Mouse (Mus musculus) intestine, embryonic 14.5 days (tissue): ENCODE measurements at regions not wholly inside any gene's neighbourhood (a gene's known extent, or its start where the extent isn't known, plus 50 kb on each side); places are given as distances from the start of the nearest gene placed in this dataset.

Source experiments
- ATAC-seq: fragments of 200-750 bp; cut with Nextera tagmentation; replicated peaks from 2 replicates; pipeline ENCODE4 v1.8.0; 2017; ENCODE audit warnings: low read depth, moderate number of reproducible peaks, moderate TSS enrichment, moderate library complexity; ENCODE audit not compliant: low FRiP score, low TSS enrichment
- DNase-seq: peaks from one replicate; pipeline ENCODE4 v3.0.0-alpha.2; 2018; ENCODE audit warnings: low spot score
- H3K27ac ChIP-seq: fragments of 300-500 bp; sonication (generic); 2 replicates; pipeline ENCODE4 v1.5.1; 2014; ENCODE audit warnings: low read depth, mild to moderate bottlenecking, control low read depth
- H3K27me3 ChIP-seq: fragments of 300-500 bp; sonication (generic); replicated peaks from 2 replicates; pipeline ENCODE4 v1.6.1; 2014; ENCODE audit warnings: low read length, control low read depth; ENCODE audit not compliant: control insufficient read depth, insufficient read depth
- H3K36me3 ChIP-seq: fragments of 300-500 bp; sonication (generic); 2 replicates; pipeline ENCODE4 v1.6.1; 2014; ENCODE audit warnings: low read length, control low read depth; ENCODE audit not compliant: control insufficient read depth, insufficient read depth
- H3K4me1 ChIP-seq: fragments of 300-500 bp; sonication (generic); replicated peaks from 2 replicates; pipeline ENCODE4 v1.6.1; 2014; ENCODE audit warnings: low read length, control low read depth, mixed read lengths; ENCODE audit not compliant: control insufficient read depth, insufficient read depth
- H3K4me2 ChIP-seq: fragments of 300-500 bp; sonication (generic); 2 replicates; pipeline ENCODE4 v1.6.1; 2014; ENCODE audit warnings: low read length
- H3K4me3 ChIP-seq: fragments of 300-500 bp; sonication (generic); 2 replicates; pipeline ENCODE4 v1.5.1; 2014; ENCODE audit warnings: low read depth, low read length, control low read depth, mixed read lengths
- H3K9ac ChIP-seq: fragments of 300-500 bp; sonication (generic); 2 replicates; pipeline ENCODE4 v1.6.1; 2014; ENCODE audit warnings: mild to moderate bottlenecking, low read length
- H3K9me3 ChIP-seq: fragments of 300-500 bp; sonication (generic); 2 replicates; pipeline ENCODE4 v1.6.1; 2016; ENCODE audit warnings: low read length, control low read depth; ENCODE audit not compliant: control insufficient read depth
- WGBS: fragments of 180-500 bp; shearing (Covaris S2); extraction: QIAGEN DNeasy Blood & Tissue Kit; methylation state at CpG from one replicate; pipeline ENCODE4 v1.1.7; 2014; 5-methylcytosine and 5-hydroxymethylcytosine counted together

DNA sequence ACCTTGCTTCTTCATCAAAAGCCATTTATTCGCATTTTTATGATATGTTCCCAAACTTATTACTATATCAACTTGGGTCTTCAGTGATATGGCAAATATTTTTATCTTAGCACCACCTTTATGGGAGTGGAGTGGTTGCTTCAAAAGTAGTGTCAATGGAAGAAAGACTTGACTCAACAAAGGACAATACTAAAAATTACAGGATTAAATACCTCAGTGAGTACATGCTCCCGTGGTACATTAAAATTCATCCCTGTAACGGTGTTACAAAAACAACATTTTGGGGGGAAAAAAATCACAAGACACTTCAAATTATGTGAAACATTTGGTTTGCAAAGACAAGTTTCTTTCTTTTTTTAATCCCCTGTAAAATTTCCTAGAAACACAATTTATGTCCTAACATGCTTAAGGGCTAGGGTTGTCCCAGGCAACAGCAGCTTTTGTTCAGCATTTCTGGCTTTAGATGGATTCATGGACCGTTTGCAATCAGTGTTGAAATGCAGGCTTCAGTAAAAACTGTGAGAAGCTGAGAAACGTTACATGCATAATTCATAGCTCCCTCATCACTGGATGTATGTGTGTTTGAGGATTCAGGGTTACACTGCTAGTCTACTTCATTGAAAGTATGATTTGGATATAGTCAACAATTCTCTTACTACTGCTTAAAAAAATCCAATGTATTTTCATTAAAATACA lies 700.8 kb upstream of the Tenm2 start:
- no peak overlapping the region for H3K9ac ChIP-seq
- H3K4me1 ChIP-seq: no peaks in the 10 kb centered on the region
- no peak overlapping the region for H3K27ac ChIP-seq
- WGBS: 79% methylated on average over 5 of the region's 5 CpGs
- H3K4me3 ChIP-seq: no peak overlapping the region
- H3K27me3 ChIP-seq: no peaks in the 10 kb centered on the region
- no peak for DNase-seq
- H3K9me3 ChIP-seq: no peaks in the 10 kb centered on the region
- H3K36me3 ChIP-seq: no peaks in the 10 kb centered on the region
- H3K4me2 ChIP-seq: no peak overlapping the region
- ATAC-seq: no peak

GRCm38 (mm10) chr11:37913161-37913560 lies 677.4 kb upstream of the Tenm2 start:
- H3K4me2 ChIP-seq: no peak overlapping the region
- H3K27me3 ChIP-seq: no peaks in the 10 kb centered on the region
- no peaks in the 10 kb centered on the region for H3K36me3 ChIP-seq
- no peak overlapping the region for H3K4me3 ChIP-seq
- no peak for DNase-seq
- H3K4me1 ChIP-seq: 0 out of 2 replicates have a peak, but pooled peaks cover 4% of the 10 kb centered on the region
- H3K27ac ChIP-seq: no peak overlapping the region
- WGBS: 62% methylated on average over 2 of the region's 2 CpGs
- H3K9me3 ChIP-seq: no peaks in the 10 kb centered on the region
- no peak overlapping the region for H3K9ac ChIP-seq
- ATAC-seq: no peak

- H3K4me3 ChIP-seq: no peak overlapping the region
- ATAC-seq: no peak
- H3K4me2 ChIP-seq: no peak overlapping the region
- no peaks in the 10 kb centered on the region for H3K36me3 ChIP-seq
- DNase-seq: no peak
- WGBS: 90% methylated on average over 2 of the region's 2 CpGs
- no peak overlapping the region for H3K27ac ChIP-seq
- H3K27me3 ChIP-seq: no peaks in the 10 kb centered on the region
- no peak overlapping the region for H3K9ac ChIP-seq
- H3K9me3 ChIP-seq: no peaks in the 10 kb centered on the region
- H3K4me1 ChIP-seq: no peaks in the 10 kb centered on the region
Observed at GRCm38 (mm10) chr11:37904991-37905390, 669.2 kb upstream of the Tenm2 start.

GRCm38 (mm10) chr11:37897713-37898112 lies 661.9 kb upstream of the Tenm2 start:
- H3K27me3 ChIP-seq: no peaks in the 10 kb centered on the region
- no peak overlapping the region for H3K27ac ChIP-seq
- H3K9ac ChIP-seq: no peak overlapping the region
- no peak for ATAC-seq
- no peak for DNase-seq
- no peak overlapping the region for H3K4me3 ChIP-seq
- H3K9me3 ChIP-seq: no peaks in the 10 kb centered on the region
- no peak overlapping the region for H3K4me2 ChIP-seq
- H3K36me3 ChIP-seq: no peaks in the 10 kb centered on the region
- no peaks in the 10 kb centered on the region for H3K4me1 ChIP-seq

GRCm38 (mm10) chr11:37882717-37883116 lies 647.0 kb upstream of the Tenm2 start:
- Histone ChIP-seq H3K9me3 (no peaks in the 10 kb centered on the region), H3K9ac (no peak overlapping the region), H3K4me2 (no peak overlapping the region), H3K4me3 (no peak overlapping the region), H3K4me1 (no peaks in the 10 kb centered on the region), H3K27me3 (no peaks in the 10 kb centered on the region), H3K27ac (no peak overlapping the region), H3K36me3 (no peaks in the 10 kb centered on the region)
- no peak for ATAC-seq
- DNase-seq: no peak
- WGBS: 66% methylated on average over 4 of the region's 4 CpGs

DNA sequence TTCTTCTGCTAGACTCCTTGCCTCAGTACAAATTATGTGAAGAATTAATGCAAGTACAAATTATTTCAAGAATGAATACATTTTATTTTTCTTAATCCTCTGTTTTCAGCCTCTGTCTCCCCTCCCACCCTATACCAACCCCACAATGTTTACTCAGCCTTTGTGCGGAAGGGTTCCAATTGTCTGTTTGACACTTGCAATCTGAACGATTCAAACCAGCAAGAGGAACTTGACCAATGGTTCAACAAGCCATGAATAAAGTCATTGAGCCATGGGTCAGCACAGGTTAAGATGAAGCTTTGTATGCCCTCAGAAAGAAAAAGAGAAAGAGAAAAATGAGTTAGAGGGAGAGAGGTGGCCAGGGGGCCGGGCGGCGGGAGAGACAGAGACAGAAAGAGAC lies 601.5 kb upstream of the Tenm2 start:
- Histone ChIP-seq H3K9ac (no peak overlapping the region), H3K27ac (no peak overlapping the region), H3K4me3 (no peak overlapping the region), H3K9me3 (no peaks in the 10 kb centered on the region), H3K27me3 (no peaks in the 10 kb centered on the region), H3K36me3 (no peaks in the 10 kb centered on the region), H3K4me1 (no peaks in the 10 kb centered on the region), H3K4me2 (no peak overlapping the region)
- DNase-seq: no peak
- WGBS: 70% methylated on average over 5 of the region's 5 CpGs
- ATAC-seq: no peak

- H3K4me1 ChIP-seq: no peaks in the 10 kb centered on the region
- H3K36me3 ChIP-seq: no peaks in the 10 kb centered on the region
- WGBS: 69% methylated on average over 3 of the region's 3 CpGs
- no peak for DNase-seq
- no peak for ATAC-seq
- H3K27ac ChIP-seq: no peak overlapping the region
- no peak overlapping the region for H3K9ac ChIP-seq
- H3K4me2 ChIP-seq: no peak overlapping the region
- no peaks in the 10 kb centered on the region for H3K9me3 ChIP-seq
- H3K4me3 ChIP-seq: no peak overlapping the region
- no peaks in the 10 kb centered on the region for H3K27me3 ChIP-seq
Observed at GRCm38 (mm10) chr11:37830975-37831374, 595.2 kb upstream of the Tenm2 start.

- no peak overlapping the region for H3K27ac ChIP-seq
- ATAC-seq: no peak
- H3K9ac ChIP-seq: no peak overlapping the region
- WGBS: 56% methylated on average over 5 of the region's 5 CpGs
- H3K4me1 ChIP-seq: no peaks in the 10 kb centered on the region
- H3K4me2 ChIP-seq: no peak overlapping the region
- no peaks in the 10 kb centered on the region for H3K9me3 ChIP-seq
- no peak for DNase-seq
- H3K36me3 ChIP-seq: no peaks in the 10 kb centered on the region
- no peak overlapping the region for H3K4me3 ChIP-seq
- H3K27me3 ChIP-seq: no peaks in the 10 kb centered on the region
Observed at GRCm38 (mm10) chr11:37806761-37807160, 571.0 kb upstream of the Tenm2 start.

DNA sequence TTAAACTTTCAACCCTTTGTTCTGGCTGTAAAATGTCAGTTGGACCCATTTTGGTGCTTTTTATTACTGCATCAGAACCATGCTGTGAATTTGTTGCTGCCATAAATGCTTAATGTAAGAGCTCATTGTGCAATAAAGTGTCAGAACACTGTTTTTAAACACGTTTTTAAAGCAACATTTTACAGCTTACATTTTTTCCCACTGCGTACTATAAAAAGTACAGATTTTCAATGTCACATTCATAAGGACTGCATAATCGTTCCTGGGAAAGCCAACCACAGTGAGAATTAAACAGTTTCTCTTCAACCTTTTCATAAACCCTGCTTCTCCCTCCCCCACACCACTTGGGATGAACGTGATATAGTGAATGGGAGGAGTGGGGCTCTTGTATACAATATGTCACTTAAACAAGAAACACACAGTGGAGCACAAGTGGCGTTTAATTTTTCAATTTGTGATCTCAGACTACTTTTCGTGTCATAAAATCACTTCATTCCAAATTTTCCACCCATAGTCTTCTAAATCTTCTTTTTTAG lies 563.1 kb upstream of the Tenm2 start:
- Histone ChIP-seq H3K9ac (no peak overlapping the region), H3K27ac (no peak overlapping the region), H3K36me3 (no peaks in the 10 kb centered on the region), H3K4me1 (no peaks in the 10 kb centered on the region), H3K4me3 (no peak overlapping the region), H3K27me3 (no peaks in the 10 kb centered on the region), H3K9me3 (no peaks in the 10 kb centered on the region), H3K4me2 (no peak overlapping the region)
- 42% methylated on average over 6 of the region's 6 CpGs for WGBS
- DNase-seq (no peak), ATAC-seq (no peak)
